Mouse (Mus musculus) ovary, adult 10 weeks (tissue): ENCODE measurements around the gene Ankub1. TPM values are rescaled to one million over a fixed set of nuclear protein-coding genes. Genes with fewer than 3 reads are reported as not detected.

Experiments used
- polyA plus RNA-seq: library from polyadenylated mRNA; stranded (reverse); fragments of 350-450 nt; fragmentation: Illumina TruSeq; extraction: RNeasy Lipid Tissue Mini Kit (QIAGEN cat#74804); gene quantifications from one replicate; pipeline ENCODE4 v1.2.3, GENCODE M21; 2014

Ankub1 gene
- polyA plus RNA-seq = 0.88 TPM

DNA sequence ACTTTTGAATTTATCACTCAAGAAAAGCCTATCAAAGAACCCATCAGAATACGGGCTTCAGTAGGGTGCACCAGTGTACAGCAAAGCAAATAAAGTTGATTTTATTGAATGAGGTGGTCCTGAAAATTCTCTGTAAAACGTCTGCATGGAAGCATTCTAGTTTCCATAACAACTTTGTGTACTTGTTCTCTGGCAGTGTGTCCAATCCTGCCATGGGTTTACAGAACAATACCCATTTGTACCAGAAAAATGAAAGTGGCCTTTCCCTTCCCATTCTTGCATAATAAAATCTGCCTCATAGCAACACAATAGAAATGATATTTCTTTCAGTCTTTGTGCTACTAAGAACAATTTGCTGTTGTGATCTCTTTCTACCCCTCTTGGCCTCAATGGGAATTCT is at the start of gene Ankub1:
Ankub1 (minus strand) TSS at position 81 of the 400 bp plus-strand sequence.

DNA sequence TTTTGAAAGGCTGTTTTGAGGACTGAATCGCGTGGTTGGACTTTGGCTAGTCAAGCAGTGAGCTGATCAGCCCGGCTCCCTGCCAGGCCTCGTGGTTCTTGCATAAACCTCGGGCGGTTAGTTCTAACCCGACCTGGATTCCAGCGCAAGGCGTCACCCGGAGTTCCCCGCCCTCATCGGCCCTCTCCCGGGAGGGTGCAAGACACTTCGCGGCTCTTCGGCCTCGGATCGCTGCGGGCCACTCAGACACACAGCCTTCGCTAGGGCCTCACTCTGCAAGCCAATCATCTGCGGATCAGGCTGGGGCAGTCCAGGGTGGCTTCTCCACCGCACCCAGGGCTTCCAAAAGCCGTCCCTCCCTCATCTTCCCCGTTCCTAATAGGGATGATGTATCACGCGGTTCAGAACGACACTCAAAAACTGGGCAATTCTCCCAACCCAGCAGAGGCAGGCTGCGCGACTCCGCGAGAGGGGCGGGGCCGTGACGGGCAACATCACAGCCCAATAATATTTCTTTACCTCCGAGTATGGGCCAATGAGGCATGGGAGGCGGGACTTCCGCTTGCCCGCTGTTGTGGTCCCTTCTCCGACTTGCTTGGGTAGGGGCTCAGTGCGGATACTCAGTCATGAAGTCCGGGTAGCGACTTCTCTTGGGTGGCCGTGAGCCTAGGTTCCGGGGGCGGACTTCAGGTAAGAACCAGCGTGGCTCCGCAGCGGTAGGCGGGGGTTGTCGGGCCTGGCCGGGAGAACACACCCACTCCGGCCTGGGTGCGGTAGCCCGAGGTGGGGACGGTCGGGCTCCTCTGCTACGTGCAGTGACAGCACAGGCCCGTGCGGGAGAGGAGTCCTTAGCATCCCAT is 43.1 kb upstream of the Ankub1 start, which contains the start of gene Rnf13:
Rnf13 (plus strand) TSS at position 552 of the 860 bp plus-strand sequence.

DNA sequence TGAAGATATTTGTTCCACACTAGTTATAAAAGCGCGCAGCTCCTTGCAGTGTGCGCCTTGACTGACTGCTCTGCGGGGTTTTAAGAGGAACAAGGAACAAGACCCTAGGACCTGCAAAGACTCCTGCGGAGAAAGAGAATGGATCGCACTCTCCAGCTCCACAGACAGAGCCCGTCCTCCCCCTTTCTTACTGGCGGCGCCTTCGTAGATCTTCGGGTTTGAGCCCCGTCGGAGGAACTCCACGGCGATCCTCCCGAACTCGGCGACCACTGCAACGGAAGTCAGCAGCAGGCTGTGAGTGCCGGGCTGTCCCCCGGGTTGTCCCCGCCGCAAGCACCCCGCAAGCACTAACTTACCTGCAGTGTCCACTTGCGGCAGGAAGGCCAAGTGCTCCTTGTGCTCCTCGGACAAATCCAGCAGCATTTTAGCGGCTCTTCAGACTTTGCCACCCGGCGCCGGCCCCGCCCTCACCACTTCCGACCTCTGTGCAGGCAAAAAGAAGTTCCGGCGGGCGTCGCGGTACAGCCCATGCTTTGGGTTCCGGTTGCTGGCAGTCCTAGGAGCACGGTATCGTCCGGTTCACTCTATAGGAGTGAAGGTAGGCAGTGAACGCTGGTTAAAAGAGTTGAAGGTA is 41.3 kb downstream of the Ankub1 start, which contains the start of gene Commd2:
Commd2 (minus strand) TSS at position 485 of the 634 bp plus-strand sequence.

Other genes starting within 250 kb of the Ankub1 start
- gene Wwtr1, start 116.9 kb downstream of the Ankub1 start, polyA plus RNA-seq = 145 TPM
- 15.5 TPM for gene Commd2, start 41.1 kb downstream of the Ankub1 start, polyA plus RNA-seq
- 278 TPM for gene Rnf13, start 43.3 kb upstream of the Ankub1 start, polyA plus RNA-seq
- 298 TPM for gene Pfn2, start 155.3 kb upstream of the Ankub1 start, polyA plus RNA-seq